Mouse (Mus musculus): ENCODE measurements around the gene Gm3625. TPM values are rescaled to one million over a fixed set of nuclear protein-coding genes. Genes with fewer than 3 reads are reported as not detected.

Gm3625 gene
- not detected in 2 replicates for total RNA-seq (2021)
- long read RNA-seq, partial matches to known transcripts: 0 of 1 reads
- long read RNA-seq, other reads (novel, unspliced or antisense): 0 of 1 reads

DNA sequence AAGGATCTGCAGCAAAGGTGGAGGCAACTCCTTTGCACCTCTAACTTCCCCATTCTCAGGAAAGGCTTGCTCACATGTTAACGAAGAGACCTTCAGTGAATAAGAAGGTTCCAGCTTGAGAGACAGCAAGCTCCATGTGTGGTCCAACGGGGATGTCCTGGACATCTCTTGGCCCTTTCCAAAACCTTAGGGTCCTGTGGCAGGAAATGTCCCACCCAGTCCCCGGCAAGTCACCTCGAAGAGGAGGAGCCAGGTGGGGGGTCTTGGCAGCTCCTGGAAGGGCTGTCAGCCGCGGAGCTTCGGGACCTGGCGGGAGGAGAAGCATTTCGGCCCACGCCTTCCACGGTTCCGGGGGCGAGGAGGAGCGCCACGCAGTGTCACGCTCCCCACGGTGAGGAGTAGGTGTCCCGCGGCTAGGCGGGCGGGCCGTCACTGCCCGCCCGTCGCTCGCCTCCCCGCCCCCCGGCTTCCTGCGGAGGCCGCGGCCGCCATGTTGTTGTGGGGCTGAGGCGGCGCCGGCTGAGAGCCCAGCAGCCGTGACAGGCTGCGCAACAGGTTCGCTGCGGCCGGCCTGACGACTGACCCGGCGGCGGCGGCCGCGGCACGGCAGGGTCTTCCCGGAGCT is at the start of gene Gm3625, which contains the start of gene Itsn2:
TSS of gene Gm3625 (minus strand) at position 387 of the 625 bp plus-strand sequence.
TSS of gene Itsn2 (plus strand) at position 98 of the 625 bp plus-strand sequence.
- DNase-seq: peak; percentile 84

DNA sequence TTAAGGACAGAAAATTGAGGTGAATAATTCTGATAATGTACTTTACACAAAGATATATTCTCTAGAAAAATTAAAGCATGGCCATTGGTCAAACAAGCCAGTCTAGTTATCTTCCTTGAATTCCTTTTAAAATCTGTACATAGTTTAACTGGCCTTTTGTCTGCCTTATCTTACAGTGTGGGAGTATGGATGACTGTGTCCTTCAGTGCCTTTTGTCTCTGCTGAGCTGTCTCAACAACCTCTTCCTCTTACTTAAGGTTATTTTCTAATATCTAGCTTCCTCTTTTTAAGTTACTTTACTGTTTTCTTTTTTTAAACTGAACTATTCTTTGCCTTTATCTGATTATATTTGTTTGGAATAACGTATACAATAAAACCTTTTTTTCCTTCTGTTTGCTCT is 48.0 kb upstream of the Gm3625 start:
- no peak for DNase-seq

DNA sequence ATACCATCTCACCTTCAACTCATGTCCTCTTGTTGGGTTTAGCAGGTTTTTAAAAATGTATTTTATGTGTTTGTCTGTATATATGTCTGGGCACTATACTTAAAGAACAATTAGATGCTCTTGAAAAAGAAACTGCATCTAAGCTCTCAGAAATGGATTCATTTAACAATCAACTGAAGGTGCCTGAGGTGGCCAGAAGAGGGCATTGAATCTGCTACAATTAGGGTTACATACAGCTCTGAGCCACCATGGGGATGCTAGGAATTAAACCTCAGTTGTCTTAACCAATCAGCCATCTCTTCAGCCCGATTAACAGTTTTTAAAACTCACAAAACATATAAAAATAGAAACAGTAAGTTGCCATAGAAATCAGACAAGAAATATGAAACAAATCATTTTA is 45.7 kb upstream of the Gm3625 start:
- DNase-seq: no peak

DNA sequence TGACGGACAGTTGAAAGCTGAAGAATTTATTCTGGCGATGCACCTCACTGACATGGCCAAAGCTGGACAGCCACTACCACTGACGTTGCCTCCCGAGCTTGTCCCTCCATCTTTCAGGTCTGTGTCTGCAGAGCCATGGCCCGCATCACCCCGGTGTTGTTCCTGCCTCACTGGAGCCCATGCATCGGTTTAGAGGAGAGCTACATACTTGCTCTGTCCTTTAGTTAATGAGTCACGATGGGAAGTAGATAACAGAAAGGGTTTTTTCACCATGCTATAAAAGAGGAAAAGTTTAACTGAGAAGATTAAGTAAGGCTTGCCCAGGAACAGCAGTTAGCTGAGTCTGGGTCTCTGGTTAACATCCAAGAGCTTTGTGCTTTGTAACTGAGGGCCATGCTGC is 40.2 kb upstream of the Gm3625 start:
- DNase-seq: no peak

DNA sequence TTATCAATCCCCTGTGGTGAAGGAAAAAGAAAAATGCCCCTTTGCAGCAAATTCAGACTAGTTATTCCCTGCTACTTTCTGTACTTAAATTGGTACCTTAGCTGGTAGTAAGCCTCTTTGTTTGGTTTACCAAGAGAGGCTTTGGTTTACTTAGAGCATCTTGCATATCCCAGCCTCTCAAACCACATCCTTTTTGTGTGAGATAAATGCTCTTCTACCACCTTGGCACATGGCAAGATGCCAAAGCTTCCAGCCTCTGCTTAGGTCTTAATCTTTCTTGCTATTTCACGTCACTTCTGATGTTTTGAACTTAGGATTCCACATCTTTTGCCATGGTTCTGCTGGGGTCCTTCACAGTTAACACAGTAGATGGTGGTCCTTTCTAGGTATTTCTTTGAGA is 31.5 kb upstream of the Gm3625 start:
- no peak for DNase-seq

DNA sequence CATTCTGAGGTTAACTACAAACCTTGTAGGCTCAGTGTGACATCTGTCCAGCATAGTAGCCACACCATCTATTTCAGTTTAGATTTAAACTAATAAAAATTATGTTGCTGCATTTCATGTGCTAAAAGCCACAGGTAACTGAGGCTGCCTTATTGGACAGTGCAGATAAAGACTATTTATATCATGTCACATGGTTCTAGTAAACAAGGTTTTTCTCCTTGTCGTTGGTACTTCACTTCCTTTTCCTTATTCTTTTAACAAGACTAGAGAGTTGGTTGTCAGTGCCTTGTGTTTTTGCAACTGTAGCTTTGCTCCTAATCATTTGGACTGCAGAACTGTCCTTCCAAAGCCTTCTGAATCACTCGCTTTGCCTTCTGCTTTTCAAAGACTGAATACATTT is 22.0 kb upstream of the Gm3625 start:
- no peak for DNase-seq

DNA sequence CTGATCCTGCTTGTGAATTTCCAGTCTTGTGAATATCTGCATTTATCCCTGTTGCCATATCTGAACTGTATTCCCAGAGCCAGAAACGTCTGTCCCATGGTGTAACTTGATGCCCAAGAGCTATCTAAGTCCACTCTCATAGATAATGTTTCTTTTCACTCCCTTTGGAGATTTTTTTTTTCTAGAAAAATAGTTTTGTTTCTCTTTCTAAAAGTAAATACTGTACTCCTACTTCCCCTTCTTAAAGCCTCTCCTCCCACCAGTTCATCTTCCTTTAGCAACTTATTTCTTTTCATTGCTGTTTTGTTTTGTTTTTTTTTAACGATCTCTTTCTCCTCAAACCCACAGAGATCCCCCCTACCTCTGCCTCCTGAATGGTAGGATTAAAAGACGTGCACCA is 13.9 kb upstream of the Gm3625 start:
- no peak for DNase-seq

DNA sequence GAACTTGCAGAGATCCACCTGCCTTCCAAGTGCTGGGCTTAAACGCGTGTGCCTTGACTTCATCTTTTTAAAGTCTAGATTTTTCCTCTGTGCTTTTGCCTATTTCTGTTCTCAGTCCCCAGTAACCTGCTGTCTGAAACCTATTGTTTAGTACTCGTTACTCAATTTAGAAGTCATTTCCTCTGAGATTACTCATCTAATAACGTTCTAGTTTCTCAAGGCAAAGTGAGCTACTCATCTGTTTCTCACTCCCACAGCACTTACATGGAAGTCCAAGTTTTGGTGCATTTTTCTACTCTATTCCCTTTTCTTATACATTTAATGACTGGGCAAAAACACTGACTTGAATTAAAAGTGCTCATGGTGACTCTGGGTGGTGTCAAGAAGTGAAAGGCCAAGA is 7.0 kb upstream of the Gm3625 start:
- no peak for DNase-seq

DNA sequence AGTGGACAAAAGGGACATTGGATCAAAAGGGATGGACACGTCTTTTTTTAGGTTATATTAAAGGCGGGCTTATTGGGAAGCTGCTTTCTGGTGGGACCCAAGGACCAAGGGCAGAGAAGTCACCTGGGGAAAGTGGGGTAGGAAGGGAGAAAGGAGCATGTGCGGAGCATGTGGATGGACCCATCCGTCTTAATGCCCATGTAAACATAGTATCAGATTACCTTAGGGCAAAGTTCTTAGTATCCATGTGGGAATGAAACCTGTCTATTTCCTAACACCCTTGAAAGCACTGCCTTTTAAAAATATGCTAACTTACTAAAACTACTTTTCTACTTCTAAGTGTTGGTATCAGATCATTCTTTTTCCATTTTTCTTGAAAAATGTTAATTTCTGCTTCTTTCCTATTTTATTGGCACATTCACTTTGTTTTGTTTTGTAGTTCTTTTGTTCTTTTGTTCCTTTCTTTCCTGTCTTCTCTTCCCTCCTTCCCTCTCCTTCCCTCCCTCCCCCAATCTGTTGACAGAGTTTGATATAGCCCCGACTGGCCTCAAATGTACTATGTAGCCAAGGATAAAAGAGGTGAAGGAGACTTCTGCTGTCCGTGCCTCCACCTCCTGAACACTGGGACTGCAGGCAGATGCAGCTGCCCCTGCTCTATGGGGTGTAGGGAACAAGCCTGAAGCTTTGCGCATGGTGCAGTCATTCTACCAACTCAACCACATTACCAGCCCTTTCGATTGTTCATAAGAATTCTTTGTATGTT is 6.1 kb upstream of the Gm3625 start:
- no peak for DNase-seq

DNA sequence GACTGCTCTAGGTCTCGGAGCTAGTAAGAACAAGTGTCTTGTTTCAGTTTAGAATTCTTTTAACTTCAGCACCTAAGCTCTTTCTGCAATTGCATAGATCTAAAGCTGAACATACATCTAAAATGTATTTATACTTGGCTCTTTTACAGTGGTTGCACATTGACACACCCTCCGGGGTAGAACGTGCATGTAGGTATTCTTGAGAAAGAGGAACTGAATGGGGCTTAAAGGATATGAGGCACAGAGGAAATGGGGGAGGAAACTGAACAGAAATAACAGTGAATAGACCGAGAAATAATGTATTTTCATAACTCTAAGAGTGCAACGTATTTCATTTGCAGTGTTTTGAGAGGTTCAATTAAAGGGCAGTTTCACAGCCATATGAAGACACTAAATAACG is 2.3 kb upstream of the Gm3625 start:
- no peak for DNase-seq

DNA sequence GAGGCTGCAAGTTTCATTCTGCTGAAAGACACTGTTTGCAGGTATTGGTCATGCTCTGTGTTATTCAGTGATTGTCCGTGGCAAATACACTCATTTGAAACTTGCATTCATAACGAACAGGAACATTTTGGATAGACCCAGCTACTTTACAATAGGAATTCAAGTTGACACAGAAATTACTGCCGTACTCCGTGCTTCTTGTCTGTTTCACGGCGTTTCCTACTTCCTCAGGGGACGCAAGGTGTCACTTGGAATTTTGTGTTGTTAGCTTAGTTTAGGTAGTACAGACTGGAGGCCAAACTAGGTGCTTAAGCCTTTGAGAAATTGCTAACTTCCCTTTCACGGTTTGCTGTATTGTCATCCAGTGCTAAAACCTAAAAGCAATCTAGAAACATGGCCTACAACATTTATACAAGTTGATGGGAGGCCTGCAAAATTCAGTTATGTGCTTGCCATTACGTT is 1.2 kb upstream of the Gm3625 start:
- DNase-seq: no peak

DNA sequence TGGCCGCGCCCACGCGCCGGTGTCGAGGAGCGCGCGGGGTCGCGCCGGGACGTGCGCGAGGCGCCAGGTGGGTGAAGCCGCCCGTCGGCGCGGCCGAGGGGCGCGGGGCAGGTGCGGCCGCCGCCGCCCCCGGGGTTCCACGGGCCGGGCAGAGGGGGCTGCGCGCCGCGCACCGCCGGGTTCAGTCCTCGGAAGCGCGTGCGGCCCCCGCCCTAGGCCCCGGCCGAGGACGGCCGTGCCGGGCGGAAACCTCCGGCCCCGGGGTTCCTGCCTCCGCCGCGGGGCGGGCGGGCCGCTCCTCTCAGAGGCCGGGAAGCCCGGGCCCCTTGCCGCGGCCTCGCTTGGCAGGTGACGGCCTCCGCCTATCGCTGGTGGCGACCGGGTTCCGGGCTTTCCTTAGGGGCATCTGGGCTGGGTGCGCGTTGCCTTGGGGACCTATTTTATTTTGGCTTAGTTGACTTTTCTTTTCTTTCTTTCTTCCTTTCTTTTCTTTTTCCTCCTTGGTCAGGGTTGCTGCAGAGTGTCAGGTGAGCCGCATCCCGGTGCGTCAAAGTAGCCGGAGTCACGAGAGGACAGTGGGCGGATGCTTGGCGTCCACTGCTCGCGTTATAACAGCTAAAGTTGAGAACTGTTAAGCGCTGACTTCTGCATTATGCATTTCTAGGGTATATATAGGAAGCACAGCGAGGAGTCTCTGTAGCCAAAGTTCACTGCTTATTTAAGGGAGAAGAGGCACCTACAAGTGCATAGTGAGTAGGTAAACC is 621 bp upstream of the Gm3625 start:
- peak; percentile 62 for DNase-seq

DNA sequence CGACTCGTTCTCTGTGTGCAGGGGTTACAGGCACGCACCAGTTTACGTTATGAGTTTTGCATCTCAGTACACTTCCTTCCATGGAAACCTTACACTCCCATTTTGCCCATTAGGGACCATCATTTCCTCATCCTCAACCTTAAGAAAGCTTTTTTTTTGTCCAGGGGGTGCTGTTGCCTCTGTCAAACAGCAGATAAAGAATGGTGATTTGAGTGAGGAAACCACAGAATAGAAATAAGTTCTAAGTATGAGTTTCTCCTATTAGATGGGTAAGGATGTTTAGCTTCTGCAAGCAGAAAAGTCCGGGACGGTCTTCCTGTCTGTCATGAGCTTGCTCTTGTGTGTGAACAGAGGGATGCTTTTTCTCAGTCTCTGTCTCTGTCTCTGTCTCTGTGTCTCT is 702 bp downstream of the Gm3625 start:
- no peak for DNase-seq

DNA sequence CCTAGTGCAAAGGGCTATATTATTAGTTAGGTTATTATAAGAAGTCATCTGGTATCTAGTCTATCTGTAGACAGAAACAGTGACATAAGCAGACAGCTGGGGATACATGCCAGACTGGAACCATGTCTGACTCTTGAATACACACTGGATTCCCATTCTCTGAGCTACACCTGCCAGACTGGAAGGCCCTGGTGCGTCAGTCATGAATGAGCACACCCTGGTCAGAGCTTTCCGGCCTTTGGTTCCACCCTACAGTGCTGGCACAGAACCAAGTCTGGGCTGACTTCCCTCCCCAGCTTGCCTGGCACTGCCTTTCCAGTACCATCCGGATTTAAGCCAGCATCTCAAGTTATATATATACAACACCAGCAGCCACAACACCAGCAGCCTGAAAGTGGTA is 4.1 kb downstream of the Gm3625 start:
- DNase-seq: peak; percentile 10

DNA sequence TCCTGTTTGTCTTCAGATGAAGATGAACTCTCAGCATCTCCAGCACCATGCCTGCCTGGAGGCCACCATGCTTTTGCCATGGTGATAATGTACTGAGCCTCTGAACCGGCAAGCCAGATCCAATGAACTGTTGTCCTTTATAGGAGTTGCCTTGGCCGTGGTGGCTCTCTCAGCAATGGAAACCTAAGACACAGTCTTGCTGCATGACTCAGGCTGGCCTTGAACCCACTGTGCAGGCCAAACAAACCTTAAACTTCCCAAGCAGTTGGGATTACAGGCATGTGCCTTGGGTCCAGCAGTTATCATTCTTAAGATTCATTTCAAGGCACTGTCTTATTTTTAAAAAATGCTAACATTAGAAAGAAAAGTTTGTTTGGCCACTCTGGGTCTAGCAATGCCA is 4.9 kb downstream of the Gm3625 start:
- peak; percentile 36 for DNase-seq

DNA sequence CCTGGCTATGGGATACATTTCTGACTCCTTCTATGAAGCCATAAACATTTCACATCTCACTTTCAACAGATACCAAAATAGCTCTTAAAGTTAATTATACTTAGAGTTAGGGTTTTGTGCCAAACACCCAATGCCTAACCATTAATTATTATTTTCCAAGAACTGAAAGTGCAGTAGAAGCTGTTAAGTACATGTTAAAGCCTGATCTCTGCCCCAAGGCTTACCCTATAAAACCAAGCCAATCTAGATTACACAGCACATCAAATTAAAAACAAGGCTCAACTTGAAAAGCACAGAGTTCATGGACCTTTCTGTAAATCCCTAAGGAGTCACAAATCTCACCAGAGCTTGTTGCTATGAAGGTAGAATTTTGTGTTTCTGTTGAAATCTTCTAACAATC is 10.4 kb downstream of the Gm3625 start:
- no peak for DNase-seq

DNA sequence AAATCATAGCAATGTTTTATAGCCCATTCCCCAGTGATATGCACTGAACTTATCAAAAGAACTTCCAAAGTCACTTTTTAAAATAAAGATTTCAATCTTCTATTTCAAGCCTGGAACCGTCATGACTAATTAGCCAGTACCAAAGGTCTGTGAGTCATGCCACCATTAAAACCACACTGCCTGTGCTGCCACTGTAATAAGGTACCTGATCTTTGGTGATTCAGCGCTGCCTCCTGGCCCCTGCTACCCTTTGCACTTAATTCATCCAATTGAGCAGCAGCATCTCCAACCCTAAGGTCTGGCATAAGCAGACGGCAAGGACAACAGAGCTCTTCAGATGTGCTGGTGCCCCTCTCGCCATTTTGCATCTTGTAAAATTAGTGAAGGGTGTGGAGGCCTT is 18.7 kb downstream of the Gm3625 start:
- peak; percentile 10 for DNase-seq

DNA sequence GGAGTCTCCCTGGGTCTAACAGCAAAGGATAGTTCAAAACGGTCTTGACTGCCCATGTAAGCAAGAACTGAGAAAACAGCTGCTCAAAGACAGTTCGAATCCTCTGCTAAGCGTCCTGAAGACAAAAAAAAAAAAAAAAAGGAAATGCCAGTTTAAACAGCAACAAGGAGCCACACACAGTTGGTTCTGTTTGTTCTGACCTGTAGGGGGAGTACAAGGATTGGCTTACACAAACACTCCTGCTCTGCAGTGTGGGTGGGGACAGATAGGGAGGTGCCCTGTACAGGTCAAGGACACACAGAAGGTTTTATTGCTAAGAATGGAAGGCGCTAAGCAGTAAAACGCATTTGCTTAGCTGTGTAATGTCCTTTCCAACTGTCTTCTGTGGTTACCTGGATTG is 20.9 kb downstream of the Gm3625 start:
- DNase-seq: peak; percentile 9

DNA sequence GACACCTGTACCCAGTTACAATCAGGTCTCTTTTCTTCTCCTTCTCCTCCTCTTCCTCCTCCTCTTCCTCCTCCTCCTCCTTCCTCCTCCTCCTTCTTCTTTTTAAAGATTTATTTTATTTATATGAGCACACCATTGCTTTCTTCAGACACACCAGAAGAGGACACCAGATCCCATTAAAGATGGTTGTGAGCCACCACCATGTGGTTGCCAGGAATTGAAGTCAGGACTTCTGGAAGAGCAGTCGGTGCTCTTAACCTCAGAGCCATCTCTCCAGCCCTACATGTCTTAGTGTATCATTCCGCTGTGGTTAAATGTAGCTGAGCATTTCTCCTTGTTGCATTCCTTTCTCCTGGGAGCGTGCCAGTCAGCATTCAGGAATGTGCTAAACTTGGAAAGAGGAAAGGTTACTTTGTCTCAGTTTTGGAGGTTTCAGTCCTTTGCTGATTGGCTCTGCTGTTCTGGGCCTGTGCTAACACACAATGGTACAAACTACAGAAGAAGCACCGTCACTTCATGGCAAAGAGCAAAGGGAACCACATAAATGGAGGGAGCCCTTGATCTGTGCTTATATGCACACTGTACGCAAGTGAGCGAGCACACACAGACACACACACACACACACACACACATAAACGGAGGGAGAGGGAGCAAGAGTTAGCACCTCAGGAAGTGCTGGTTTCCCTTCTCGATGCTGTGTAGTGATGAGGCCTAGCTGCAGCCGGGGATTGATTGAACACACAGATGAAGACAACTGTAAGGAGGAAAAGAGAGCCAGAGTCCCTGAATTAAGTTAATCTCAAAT is 34.0 kb downstream of the Gm3625 start:
- DNase-seq: peak; percentile 52

DNA sequence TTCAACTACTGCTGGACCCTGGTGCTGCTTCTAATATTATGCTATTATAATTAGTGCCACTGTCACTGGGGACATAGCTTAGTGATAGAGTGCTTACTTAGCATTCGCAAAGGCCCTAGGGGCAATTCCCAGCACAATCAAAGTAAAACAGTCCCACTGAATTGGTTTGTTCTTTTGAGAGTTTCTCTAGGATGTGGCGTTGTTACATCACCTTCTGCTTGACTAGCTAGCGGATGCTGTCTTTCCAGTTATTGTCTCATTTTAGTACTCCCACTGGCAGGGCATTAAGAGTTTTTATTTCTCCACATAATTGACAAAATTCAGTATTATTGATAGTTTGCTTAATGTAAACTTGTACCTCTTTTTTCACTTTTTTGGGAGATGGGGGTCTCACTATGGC is 34.7 kb downstream of the Gm3625 start:
- DNase-seq: no peak

DNA sequence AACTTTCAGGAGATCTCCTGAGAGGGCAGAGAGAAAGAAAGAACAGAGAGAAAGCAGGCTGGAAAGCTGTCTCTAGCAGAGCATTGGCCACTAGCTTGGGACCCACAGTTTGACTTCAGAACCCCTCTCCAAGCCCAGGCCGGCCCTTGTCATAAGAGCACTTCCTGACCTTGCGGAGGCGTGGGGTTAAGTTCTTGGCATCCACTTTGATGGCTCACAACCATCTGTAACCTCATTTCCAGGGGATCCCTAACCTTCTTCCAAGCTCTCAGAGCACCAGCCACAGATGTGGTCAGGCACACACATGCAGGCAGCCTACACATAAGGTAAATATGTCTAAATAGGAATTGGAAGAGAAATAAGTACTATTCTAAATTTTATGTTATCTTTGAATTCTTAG is 35.3 kb downstream of the Gm3625 start:
- no peak for DNase-seq

DNA sequence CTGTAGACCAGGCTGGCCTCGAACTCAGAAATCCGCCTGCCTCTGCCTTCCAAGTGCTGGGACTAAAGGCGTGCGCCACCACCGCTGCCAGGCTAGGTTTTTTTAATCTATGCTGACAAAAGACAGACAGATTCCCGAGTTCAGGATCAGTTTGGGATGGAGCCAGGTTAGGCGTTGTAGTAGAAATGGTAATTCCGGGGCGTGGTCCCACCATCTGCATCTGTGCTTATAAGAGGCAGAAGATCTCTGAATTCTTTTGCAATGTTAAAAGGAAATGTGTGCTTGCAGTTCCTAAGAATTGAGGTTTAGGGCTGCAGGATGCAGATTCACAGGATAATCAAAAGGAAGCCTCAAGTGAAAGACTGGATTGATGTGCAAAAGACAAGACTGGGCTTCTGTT is 35.8 kb downstream of the Gm3625 start:
- DNase-seq: no peak

Measured in adrenal gland, postnatal 25 days (tissue).